Mouse (Mus musculus): ENCODE results near the gene Dlx3.

- TF ChIP-seq CTCF (IDR thresholded peaks at IDR 0.05; ENCODE audit: extremely low read depth, insufficient read depth, low read length) (no peak), POLR2A (IDR thresholded peaks at IDR 0.05; ENCODE audit: extremely low read depth, insufficient read depth, low read length) (no peak)
Measured at GRCm38 (mm10) chr11:95105274-95105874, 14.5 kb upstream of the Dlx3 start.
